Mouse (Mus musculus) midbrain, embryonic 11.5 days (tissue): Measurements from ENCODE around the gene Arpc3. TPM values are rescaled to one million over a fixed set of nuclear protein-coding genes. Genes with fewer than 3 reads are reported as not detected.

Source experiments
- ATAC-seq: fragments of 200-750 bp; cut with Nextera tagmentation; 2 replicates; pipeline ENCODE4 v1.8.0; 2017; ENCODE audit warnings: moderate TSS enrichment, moderate library complexity; ENCODE audit not compliant: low FRiP score
- DNase-seq: peaks from one replicate; pipeline ENCODE4 v3.0.0; 2015; ENCODE audit warnings: low spot score; ENCODE audit errors: missing footprints
- H3K27ac ChIP-seq: fragments of 300-500 bp; sonication (generic); 2 replicates; pipeline ENCODE4 v1.5.1; 2014; ENCODE audit warnings: low read depth, low read length
- H3K27me3 ChIP-seq: fragments of 300-500 bp; sonication (generic); 2 replicates; pipeline ENCODE4 v1.6.1; 2014; ENCODE audit warnings: mild to moderate bottlenecking, low read length, moderate library complexity, mixed read lengths; ENCODE audit not compliant: control insufficient read depth, insufficient read depth
- H3K36me3 ChIP-seq: fragments of 300-500 bp; sonication (generic); 2 replicates; pipeline ENCODE4 v1.6.1; 2014; ENCODE audit warnings: mild to moderate bottlenecking, low read length, moderate library complexity, mixed read lengths; ENCODE audit not compliant: control insufficient read depth, insufficient read depth
- H3K4me1 ChIP-seq: fragments of 300-500 bp; sonication (generic); 2 replicates; pipeline ENCODE4 v1.6.1; 2014; ENCODE audit warnings: low read length; ENCODE audit not compliant: control insufficient read depth, insufficient read depth
- H3K4me2 ChIP-seq: fragments of 300-500 bp; sonication (generic); 2 replicates; pipeline ENCODE4 v1.6.1; 2014; ENCODE audit warnings: mild to moderate bottlenecking, moderate library complexity
- H3K4me3 ChIP-seq: fragments of 300-500 bp; sonication (generic); 2 replicates; pipeline ENCODE4 v1.5.1; 2014; ENCODE audit warnings: low read depth, low read length
- H3K9ac ChIP-seq: fragments of 300-500 bp; sonication (generic); 2 replicates; pipeline ENCODE4 v1.6.1; 2014; ENCODE audit warnings: low read length
- H3K9me3 ChIP-seq: fragments of 300-500 bp; sonication (generic); 2 replicates; pipeline ENCODE4 v1.6.1; 2016; ENCODE audit warnings: low read length; ENCODE audit not compliant: control insufficient read depth
- WGBS: fragments of 180-500 bp; shearing (Covaris S2); extraction: QIAGEN DNeasy Blood & Tissue Kit; methylation state at CpG from one replicate; pipeline ENCODE4 v1.1.7; 2014; 5-methylcytosine and 5-hydroxymethylcytosine counted together
- polyA plus RNA-seq: library from polyadenylated mRNA; unstranded; fragments of >200 nt; fragmentation: Nextera tagmentation; extraction: Ambion mirVana; gene quantifications from 2 replicates; pipeline ENCODE4 v1.2.1, GENCODE M21; 2014

Gene Arpc3
- polyA plus RNA-seq, 1 experiment from 2014 or later, result 65.3 TPM

DNA sequence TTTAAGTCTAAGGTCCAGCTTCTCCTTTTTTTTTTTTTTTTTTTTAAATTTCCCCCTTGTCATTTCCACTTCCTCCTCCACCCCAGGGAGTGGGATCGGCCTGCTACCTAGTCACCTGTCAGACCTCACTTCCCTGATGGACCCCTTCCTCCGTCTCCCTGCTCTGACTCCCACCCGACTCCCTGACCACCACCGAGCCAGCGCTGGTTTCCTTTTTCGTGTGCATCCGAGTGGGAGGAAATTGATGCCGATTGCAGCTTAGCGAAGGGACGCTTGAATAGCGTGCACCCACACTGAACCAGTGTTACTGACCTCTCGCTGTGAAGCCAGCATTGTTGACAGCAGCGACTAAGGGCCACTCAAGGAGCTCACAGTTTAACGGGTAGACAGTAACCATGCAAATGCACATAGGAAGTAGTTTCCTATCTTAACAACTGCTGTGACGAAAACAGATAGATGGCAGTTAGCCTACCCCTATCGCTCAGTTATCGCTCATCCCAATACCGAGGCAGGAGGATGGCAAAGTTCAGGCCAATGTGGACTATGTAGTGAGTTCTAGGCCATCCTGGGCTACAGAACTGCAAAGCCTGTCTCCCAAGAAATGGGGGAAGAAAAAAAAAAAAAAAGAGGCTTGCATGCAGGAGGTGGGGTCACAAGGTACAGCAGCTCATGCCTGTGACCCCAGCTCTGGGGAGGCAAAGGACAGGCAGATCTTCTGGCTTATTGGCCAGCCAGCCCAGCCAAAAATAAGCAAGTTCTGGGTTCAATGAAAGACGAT, 738 bp downstream of the Arpc3 start:
- 0 out of 2 replicates have a peak, but pooled peaks have one; percentile 30 for ATAC-seq
- no peak overlapping the region for H3K27ac ChIP-seq
- H3K27me3 ChIP-seq, result no peaks in the 10 kb centered on the region
- peaks cover 2% of the 10 kb centered on the region; the same call in 1 of the 2 replicates for H3K36me3 ChIP-seq
- peak overlapping the region; percentile 82 for H3K9ac ChIP-seq
- 17% methylated on average over 19 of the region's 19 CpGs for WGBS
- H3K4me2 ChIP-seq, result peak overlapping the region; percentile 77
- peak overlapping the region; percentile 79 for H3K4me3 ChIP-seq
- no peaks in the 10 kb centered on the region for H3K9me3 ChIP-seq
- H3K4me1 ChIP-seq, result peaks cover 6% of the 10 kb centered on the region
- DNase-seq, result no peak

DNA sequence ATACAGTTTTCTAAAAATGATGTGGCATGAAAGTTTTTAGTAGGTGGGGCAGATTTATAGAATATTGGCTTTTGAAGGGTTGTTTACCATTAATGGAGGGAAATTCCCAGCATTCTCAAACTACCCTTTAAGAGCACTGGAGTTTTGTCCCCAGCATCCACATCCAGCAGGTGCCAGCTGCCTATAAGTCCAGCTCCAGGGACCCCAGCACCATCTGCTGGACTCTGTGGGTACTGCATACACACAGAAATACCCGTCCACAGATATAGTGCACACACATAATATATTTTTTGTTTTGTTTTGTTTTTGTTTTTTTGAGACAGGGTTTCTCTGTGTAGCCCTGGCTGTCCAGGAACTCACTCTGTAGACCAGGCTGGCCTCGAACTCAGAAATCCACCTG, 2.2 kb downstream of the Arpc3 start:
- DNase-seq, result peak; percentile 98
- H3K4me3 ChIP-seq, result no peak overlapping the region
- 54% methylated on average over 2 of the region's 2 CpGs for WGBS
- peaks cover 6% of the 10 kb centered on the region for H3K4me1 ChIP-seq
- ATAC-seq, result no peak
- no peaks in the 10 kb centered on the region for H3K27me3 ChIP-seq
- H3K9ac ChIP-seq, result no peak overlapping the region
- peaks cover 2% of the 10 kb centered on the region; the same call in 1 of the 2 replicates for H3K36me3 ChIP-seq
- H3K27ac ChIP-seq, result no peak overlapping the region
- no peaks in the 10 kb centered on the region for H3K9me3 ChIP-seq
- no peak overlapping the region for H3K4me2 ChIP-seq

DNA sequence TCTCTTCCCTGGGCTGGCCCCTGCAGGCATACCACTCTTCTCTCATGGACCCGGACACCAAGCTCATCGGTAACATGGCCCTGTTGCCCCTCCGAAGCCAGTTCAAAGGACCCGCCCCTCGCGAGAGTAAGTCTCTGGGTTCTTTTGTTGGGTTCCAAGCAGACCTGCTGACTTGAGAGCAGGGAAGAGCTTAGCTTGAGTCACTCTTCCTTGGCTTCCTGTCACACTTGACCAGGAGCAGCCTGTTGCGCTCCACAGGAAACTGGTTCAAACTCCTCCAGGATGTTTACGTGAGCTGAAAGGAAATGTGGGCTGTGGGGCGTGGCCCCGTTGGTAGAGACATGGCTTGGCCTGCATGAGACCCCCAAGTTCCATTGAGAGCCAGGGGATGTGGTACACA, 5.1 kb downstream of the Arpc3 start:
- Histone ChIP-seq H3K4me2 (no peak overlapping the region), H3K9me3 (no peaks in the 10 kb centered on the region), H3K9ac (no peak overlapping the region), H3K27me3 (no peaks in the 10 kb centered on the region), H3K27ac (no peak overlapping the region), H3K4me1 (peaks cover 6% of the 10 kb centered on the region), H3K4me3 (no peak overlapping the region), H3K36me3 (peaks cover 2% of the 10 kb centered on the region; the same call in 1 of the 2 replicates)
- 89% methylated on average over 10 of the region's 10 CpGs for WGBS
- no peak for DNase-seq
- ATAC-seq, result no peak

DNA sequence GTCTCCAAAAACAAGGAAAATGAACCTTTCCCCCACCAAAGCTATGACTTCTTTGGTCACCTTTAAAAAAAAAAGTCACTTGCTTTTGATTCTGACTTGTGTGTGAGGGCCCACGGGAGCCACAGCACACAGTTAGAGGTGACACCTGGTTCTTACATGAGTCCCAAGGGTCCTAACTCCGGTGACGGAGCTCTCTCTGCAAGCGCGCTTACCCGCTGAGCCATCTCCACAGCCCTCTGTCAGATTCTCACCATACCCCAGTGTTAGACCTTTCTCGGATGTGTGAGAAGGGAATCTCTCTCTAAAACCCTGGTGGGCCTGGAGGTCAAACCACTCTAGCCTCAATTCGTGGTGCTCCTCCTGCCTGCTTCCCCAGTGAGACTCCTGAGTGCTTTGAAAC, 5.8 kb downstream of the Arpc3 start:
- Histone ChIP-seq H3K9ac (no peak overlapping the region), H3K4me3 (no peak overlapping the region), H3K9me3 (no peaks in the 10 kb centered on the region), H3K36me3 (peaks cover 2% of the 10 kb centered on the region; the same call in 1 of the 2 replicates), H3K27me3 (no peaks in the 10 kb centered on the region), H3K4me1 (peaks cover 3% of the 10 kb centered on the region), H3K4me2 (no peak overlapping the region), H3K27ac (no peak overlapping the region)
- DNase-seq (no peak), ATAC-seq (no peak)
- WGBS, result 95% methylated on average over 8 of the region's 8 CpGs

DNA sequence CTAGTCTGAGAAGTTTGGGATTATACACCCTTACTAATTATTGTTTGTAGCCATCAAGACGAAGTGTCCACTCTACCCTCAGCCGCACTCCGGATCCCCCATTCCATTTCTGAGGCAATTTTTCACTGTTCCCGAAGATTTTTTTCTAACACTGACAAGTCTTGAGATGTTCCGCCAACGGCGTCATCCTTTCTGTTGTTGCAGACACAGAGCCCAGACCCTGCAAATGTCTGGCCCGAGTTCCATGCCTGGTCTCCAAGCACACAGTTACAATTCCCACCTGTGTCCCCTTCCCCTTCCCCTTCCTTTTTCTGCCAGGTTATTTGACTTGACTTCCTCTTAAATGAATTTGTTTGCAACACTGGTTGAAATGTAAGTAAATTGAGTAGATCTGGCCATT, 8.2 kb downstream of the Arpc3 start:
- no peak overlapping the region for H3K4me3 ChIP-seq
- H3K9me3 ChIP-seq, result no peaks in the 10 kb centered on the region
- peaks cover 8% of the 10 kb centered on the region for H3K36me3 ChIP-seq
- ATAC-seq, result no peak
- H3K9ac ChIP-seq, result no peak overlapping the region
- DNase-seq, result no peak
- no peak overlapping the region for H3K4me2 ChIP-seq
- H3K27me3 ChIP-seq, result no peaks in the 10 kb centered on the region
- H3K27ac ChIP-seq, result no peak overlapping the region
- H3K4me1 ChIP-seq, result no peaks in the 10 kb centered on the region
- 91% methylated on average over 8 of the region's 8 CpGs for WGBS

DNA sequence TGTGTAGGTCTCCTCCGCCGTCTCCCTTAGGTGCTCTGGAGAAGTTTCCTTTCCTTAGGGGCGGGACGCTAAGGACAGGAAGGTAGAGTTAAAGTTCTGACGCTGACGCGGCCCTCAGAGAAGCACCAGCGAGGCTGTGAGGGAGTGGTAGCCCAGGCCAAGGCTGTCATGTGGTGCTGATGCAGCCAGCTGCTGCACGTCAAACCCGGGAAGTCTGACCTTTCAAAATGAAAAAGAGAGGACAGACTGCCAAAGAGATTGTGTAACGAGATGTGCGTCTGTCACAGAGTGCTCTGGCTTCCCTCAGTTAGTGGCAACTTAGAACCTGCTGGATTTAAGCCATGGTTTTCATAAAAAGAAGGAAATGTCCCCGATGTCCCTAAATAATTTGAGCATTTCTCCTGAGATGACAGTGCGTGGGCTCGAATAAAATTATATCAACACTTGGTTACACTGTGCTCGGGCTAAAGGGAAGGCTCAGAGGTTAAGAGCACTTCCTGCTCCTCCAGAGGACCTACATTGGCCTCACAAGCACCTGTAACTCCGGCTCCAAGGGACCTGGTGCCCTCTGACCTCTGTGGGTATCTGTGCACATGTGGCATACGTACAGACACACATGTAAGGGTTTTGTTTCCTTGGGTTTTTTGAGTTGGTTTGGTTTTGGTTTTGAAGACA, 9.1 kb downstream of the Arpc3 start:
- Histone ChIP-seq H3K27me3 (no peaks in the 10 kb centered on the region), H3K9ac (no peak overlapping the region), H3K4me3 (no peak overlapping the region), H3K27ac (no peak overlapping the region), H3K4me1 (no peaks in the 10 kb centered on the region), H3K36me3 (peaks cover 14% of the 10 kb centered on the region), H3K4me2 (no peak overlapping the region), H3K9me3 (no peaks in the 10 kb centered on the region)
- DNase-seq, result no peak
- no peak for ATAC-seq
- 89% methylated on average over 18 of the region's 18 CpGs for WGBS

DNA sequence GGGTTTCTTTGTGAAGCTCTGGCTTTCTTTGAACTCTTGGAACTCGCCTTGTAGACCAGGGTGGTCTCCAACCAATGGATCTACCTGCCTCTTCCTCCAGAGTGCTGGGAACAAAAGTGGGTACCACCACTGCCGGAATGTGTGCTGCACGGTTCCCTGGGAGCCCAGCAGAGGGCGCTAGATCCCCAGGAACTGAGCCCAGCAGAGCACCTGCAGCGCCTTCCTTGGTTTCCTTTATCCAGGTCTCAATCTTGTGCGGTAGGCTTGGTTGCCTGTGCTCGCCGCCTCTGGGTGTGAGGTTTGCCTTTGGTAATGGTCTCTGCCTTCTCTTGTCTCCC, 9.6 kb downstream of the Arpc3 start:
- no peak for ATAC-seq
- WGBS, result 17% methylated on average over 8 of the region's 8 CpGs
- no peak overlapping the region for H3K4me2 ChIP-seq
- no peak overlapping the region for H3K4me3 ChIP-seq
- peaks cover 17% of the 10 kb centered on the region for H3K36me3 ChIP-seq
- H3K4me1 ChIP-seq, result no peaks in the 10 kb centered on the region
- H3K9me3 ChIP-seq, result no peaks in the 10 kb centered on the region
- no peak overlapping the region for H3K9ac ChIP-seq
- peak; percentile 95 for DNase-seq
- no peak overlapping the region for H3K27ac ChIP-seq
- no peaks in the 10 kb centered on the region for H3K27me3 ChIP-seq

DNA sequence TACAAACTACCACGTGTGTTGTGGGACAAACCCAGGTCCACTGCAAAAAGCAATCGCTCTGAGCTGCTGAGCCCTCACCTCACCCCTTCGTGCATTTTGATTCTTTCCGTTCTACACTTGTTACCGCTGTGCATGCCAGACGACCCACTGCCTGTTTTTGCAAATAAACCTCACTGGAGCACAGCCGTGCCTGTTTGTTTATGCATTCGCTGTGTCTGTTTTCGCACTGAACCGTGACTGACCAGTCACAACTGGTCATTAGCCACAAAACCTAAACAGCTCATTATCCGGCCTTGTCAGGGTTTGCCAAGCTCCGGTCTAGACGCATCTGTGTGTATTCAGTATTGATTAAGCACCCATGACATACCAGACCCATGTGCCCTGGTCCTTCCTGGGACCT, 10.5 kb downstream of the Arpc3 start:
- Histone ChIP-seq H3K27me3 (no peaks in the 10 kb centered on the region), H3K4me3 (no peak overlapping the region), H3K4me1 (no peaks in the 10 kb centered on the region), H3K9me3 (no peaks in the 10 kb centered on the region; the same call in 1 of the 2 replicates), H3K4me2 (no peak overlapping the region), H3K27ac (no peak overlapping the region), H3K9ac (no peak overlapping the region), H3K36me3 (peaks cover 20% of the 10 kb centered on the region)
- 90% methylated on average over 13 of the region's 13 CpGs for WGBS
- ATAC-seq (no peak), DNase-seq (no peak)

DNA sequence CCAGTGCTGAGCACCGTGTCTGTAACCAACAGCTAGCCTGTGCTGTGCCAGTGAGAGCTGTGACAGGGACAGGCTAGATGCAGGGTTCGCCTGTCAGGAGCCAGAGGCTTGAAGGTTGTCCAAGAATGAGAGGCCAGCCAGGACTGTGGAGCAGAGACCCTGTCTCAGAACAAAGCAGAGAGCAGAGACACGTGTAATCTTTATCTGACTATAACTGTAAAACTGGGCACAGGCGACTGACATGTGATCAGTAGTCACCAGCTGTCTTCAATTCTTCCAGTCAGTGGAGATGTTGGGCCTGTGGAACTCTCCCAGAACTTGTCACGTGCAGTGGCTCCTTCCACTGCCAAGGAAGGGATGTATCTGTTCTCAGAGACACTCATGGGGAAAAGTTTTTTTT, 11.1 kb downstream of the Arpc3 start:
- DNase-seq, result no peak
- H3K27me3 ChIP-seq, result no peaks in the 10 kb centered on the region
- 83% methylated on average over 5 of the region's 5 CpGs for WGBS
- no peak overlapping the region for H3K4me2 ChIP-seq
- H3K9ac ChIP-seq, result no peak overlapping the region
- H3K9me3 ChIP-seq, result no peaks in the 10 kb centered on the region; the same call in 1 of the 2 replicates
- H3K4me3 ChIP-seq, result no peak overlapping the region
- H3K36me3 ChIP-seq, result peaks cover 23% of the 10 kb centered on the region
- ATAC-seq, result no peak
- no peak overlapping the region for H3K27ac ChIP-seq
- H3K4me1 ChIP-seq, result no peaks in the 10 kb centered on the region
